Mouse (Mus musculus) heart, embryonic 16.5 days (tissue): ENCODE measurements at regions not wholly inside any gene's neighbourhood (a gene's known extent, or its start where the extent isn't known, plus 50 kb on each side); places are given as distances from the start of the nearest gene placed in this dataset.

ENCODE experiments used
- ATAC-seq: fragments of 200-750 bp; cut with Nextera tagmentation; replicated peaks from 2 replicates; pipeline ENCODE4 v1.8.0; 2017; ENCODE audit warnings: moderate number of reproducible peaks; ENCODE audit not compliant: insufficient read depth, low FRiP score; ENCODE audit errors: extremely low read depth
- H3K27ac ChIP-seq: fragments of 300-500 bp; sonication (generic); 2 replicates; pipeline ENCODE4 v1.5.1; 2014; ENCODE audit warnings: mild to moderate bottlenecking, low read length, control low read depth, moderate library complexity
- H3K27me3 ChIP-seq: fragments of 300-500 bp; sonication (generic); 2 replicates; pipeline ENCODE4 v1.6.1; 2014; ENCODE audit warnings: low read length, mixed read lengths; ENCODE audit not compliant: control insufficient read depth, insufficient read depth
- H3K36me3 ChIP-seq: fragments of 300-500 bp; sonication (generic); 2 replicates; pipeline ENCODE4 v1.6.1; 2014; ENCODE audit not compliant: control insufficient read depth, insufficient read depth
- H3K4me1 ChIP-seq: fragments of 300-500 bp; sonication (generic); 2 replicates; pipeline ENCODE4 v1.6.1; 2014; ENCODE audit warnings: low read length, mixed read lengths; ENCODE audit not compliant: control insufficient read depth, insufficient read depth
- H3K4me2 ChIP-seq: fragments of 300-500 bp; sonication (generic); 2 replicates; pipeline ENCODE4 v1.6.1; 2014; ENCODE audit warnings: low read depth, mild to moderate bottlenecking, control low read depth, low read length
- H3K4me3 ChIP-seq: fragments of 300-500 bp; sonication (generic); 2 replicates; pipeline ENCODE4 v1.5.1; 2014; ENCODE audit warnings: mild to moderate bottlenecking, control low read depth, low read length
- H3K9ac ChIP-seq: fragments of 300-500 bp; sonication (generic); 2 replicates; pipeline ENCODE4 v1.6.1; 2014; ENCODE audit warnings: low read length, control low read depth
- H3K9me3 ChIP-seq: fragments of 300-500 bp; sonication (generic); replicated peaks from 2 replicates; pipeline ENCODE4 v1.6.1; 2016; ENCODE audit warnings: low read length; ENCODE audit not compliant: control insufficient read depth
- WGBS: fragments of 180-500 bp; shearing (Covaris S2); extraction: QIAGEN DNeasy Blood & Tissue Kit; methylation state at CpG from one replicate; pipeline ENCODE4 v1.1.7; 2014; 5-methylcytosine and 5-hydroxymethylcytosine counted together

- no peak overlapping the region for H3K27ac ChIP-seq
- ATAC-seq: peak; percentile 55; the same call in 1 of the 2 replicates
- no peak overlapping the region for H3K4me2 ChIP-seq
- no peak overlapping the region for H3K9ac ChIP-seq
- H3K27me3 ChIP-seq: no peaks in the 10 kb centered on the region
- WGBS: 68% methylated on average over 4 of the region's 4 CpGs
- no peaks in the 10 kb centered on the region for H3K36me3 ChIP-seq
- H3K4me3 ChIP-seq: no peak overlapping the region
- no peaks in the 10 kb centered on the region for H3K9me3 ChIP-seq
- H3K4me1 ChIP-seq: peaks cover 5% of the 10 kb centered on the region; the same call in 1 of the 2 replicates
Measured at GRCm38 (mm10) chr19:32974778-32975240, 217.5 kb downstream of the Pten start.

DNA sequence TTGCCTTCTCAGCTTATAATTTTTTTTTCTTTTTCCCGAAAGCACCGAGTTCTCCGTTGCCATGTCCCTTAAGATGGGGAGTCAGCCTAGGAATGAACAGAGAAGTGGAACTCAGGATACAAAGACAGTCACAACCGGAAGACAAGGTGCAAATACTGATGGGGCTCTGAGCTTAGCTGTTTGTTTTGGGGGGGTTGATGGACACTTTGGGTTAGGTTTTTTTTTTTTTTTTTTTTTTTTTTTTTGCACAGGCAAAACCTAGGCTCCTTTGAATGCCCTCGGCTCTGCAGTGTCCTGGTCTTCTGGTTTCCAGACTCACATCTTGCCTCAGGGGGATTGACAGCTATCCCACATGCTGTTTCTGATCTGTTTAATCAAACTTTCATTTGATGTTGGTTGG is 218.0 kb downstream of the Pten start:
- H3K9ac ChIP-seq: no peak overlapping the region
- H3K27ac ChIP-seq: no peak overlapping the region
- H3K9me3 ChIP-seq: no peaks in the 10 kb centered on the region
- peaks cover 5% of the 10 kb centered on the region; the same call in 1 of the 2 replicates for H3K4me1 ChIP-seq
- H3K4me2 ChIP-seq: no peak overlapping the region
- H3K36me3 ChIP-seq: no peaks in the 10 kb centered on the region
- WGBS: 79% methylated on average over 5 of the region's 5 CpGs
- no peak overlapping the region for H3K4me3 ChIP-seq
- H3K27me3 ChIP-seq: no peaks in the 10 kb centered on the region
- no peak for ATAC-seq

- ATAC-seq: no peak
- no peak overlapping the region for H3K4me3 ChIP-seq
- WGBS: 88% methylated on average over 7 of the region's 7 CpGs
Measured at GRCm38 (mm10) chr19:32976507-32976906, 219.2 kb downstream of the Pten start.

DNA sequence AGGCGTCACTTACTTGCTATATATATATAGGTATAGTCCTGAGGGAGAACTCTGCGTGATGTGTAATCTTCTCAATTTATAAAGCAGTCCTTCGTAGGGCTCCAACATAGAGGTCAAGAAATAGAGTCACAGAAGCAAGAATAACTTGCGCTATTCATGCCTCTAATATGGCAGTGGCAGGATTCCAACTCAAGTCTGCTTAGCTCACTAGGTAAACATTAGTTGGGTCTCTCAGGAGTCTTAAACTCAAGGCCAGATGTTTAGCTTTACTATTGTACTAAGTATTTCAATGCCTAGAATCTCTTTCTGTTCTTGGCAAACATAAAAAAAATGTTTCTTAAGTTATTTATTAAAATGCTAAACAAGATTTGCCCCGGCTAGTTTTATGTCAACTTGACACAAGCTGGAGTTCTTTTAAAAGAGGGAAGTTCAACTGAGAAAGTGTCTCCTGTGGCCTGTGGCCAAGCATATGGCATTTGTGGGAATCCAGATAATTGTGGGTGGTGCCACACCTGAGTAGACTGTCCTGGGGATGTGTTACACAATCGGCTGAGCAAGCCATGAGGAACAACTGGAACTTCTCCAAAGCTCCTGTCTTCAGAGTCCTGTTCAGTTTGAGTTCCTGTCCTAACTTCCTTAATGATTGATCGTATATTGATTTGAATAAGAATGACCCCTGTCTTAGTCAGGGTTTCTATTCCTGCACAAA is 220.9 kb downstream of the Pten start:
- Histone ChIP-seq H3K4me3 (no peak overlapping the region), H3K27me3 (no peaks in the 10 kb centered on the region), H3K36me3 (no peaks in the 10 kb centered on the region), H3K4me2 (no peak overlapping the region), H3K9me3 (no peaks in the 10 kb centered on the region), H3K27ac (no peak overlapping the region), H3K9ac (no peak overlapping the region), H3K4me1 (peaks cover 5% of the 10 kb centered on the region; the same call in 1 of the 2 replicates)
- ATAC-seq: no peak
- WGBS: 74% methylated on average over 7 of the region's 7 CpGs

More at GRCm38 (mm10) chr19:32976507-32976906, 219.2 kb downstream of the Pten start:
- Histone ChIP-seq H3K9me3 (no peaks in the 10 kb centered on the region), H3K4me1 (peaks cover 5% of the 10 kb centered on the region; the same call in 1 of the 2 replicates), H3K27me3 (no peaks in the 10 kb centered on the region), H3K4me2 (no peak overlapping the region), H3K36me3 (no peaks in the 10 kb centered on the region), H3K9ac (no peak overlapping the region), H3K27ac (no peak overlapping the region)

DNA sequence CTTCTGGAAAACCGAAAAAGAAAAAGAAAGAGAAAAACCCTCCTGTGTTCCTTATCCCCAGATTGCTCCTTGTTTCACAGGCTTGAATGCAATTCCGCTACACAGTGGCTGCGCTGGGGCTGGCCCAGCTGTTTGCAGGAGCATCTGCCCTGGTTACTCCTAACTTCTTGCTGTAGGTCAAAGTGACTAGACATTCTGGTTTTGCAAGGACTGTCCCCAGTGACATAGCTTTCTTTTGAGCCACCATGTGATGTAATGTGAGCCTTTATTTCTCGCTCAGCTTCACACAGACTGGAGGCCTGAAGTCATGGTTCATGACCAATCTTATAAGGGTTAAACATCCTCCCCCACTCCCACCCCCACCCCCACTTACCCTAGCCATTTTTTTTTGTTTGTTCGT is 222.8 kb downstream of the Pten start:
- no peak overlapping the region for H3K4me3 ChIP-seq
- H3K27ac ChIP-seq: no peak overlapping the region
- no peak for ATAC-seq
- H3K4me1 ChIP-seq: peaks cover 2% of the 10 kb centered on the region; the same call in 1 of the 2 replicates
- H3K9me3 ChIP-seq: no peaks in the 10 kb centered on the region
- no peaks in the 10 kb centered on the region for H3K27me3 ChIP-seq
- WGBS: 77% methylated on average over 5 of the region's 5 CpGs
- H3K36me3 ChIP-seq: no peaks in the 10 kb centered on the region
- no peak overlapping the region for H3K4me2 ChIP-seq
- H3K9ac ChIP-seq: no peak overlapping the region

- no peak overlapping the region for H3K4me2 ChIP-seq
Measured at GRCm38 (mm10) chr19:32988713-32989112, 231.4 kb downstream of the Pten start.

DNA sequence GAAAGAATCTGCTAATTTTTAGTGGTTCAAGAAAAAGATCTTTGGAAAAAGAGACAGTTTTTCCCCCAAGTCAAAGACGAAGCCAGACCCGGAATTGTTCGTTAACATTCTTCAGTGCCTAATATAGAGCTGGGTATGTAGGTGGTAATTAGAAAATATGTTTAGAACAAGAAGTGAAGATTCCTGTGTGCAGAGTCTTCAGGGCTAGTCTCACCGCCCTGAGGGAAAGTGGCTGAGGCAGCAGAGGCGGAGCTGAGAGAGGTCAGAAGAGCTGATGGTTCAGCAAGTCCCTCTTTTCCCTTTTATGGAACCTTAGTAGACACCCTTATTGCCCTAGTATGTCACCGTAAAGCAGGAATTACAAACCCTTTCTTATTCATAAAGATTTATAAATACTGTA is 232.0 kb downstream of the Pten start:
- Histone ChIP-seq H3K9me3 (no peaks in the 10 kb centered on the region), H3K4me3 (no peak overlapping the region), H3K27me3 (no peaks in the 10 kb centered on the region), H3K9ac (no peak overlapping the region), H3K36me3 (no peaks in the 10 kb centered on the region), H3K27ac (no peak overlapping the region), H3K4me1 (no peaks in the 10 kb centered on the region), H3K4me2 (no peak overlapping the region)
- no peak for ATAC-seq
- WGBS: 76% methylated on average over 6 of the region's 6 CpGs

More at GRCm38 (mm10) chr19:32988713-32989112, 231.4 kb downstream of the Pten start:
- Histone ChIP-seq H3K27me3 (no peaks in the 10 kb centered on the region), H3K9ac (no peak overlapping the region), H3K4me3 (no peak overlapping the region), H3K27ac (no peak overlapping the region), H3K36me3 (no peaks in the 10 kb centered on the region), H3K4me1 (no peaks in the 10 kb centered on the region), H3K9me3 (no peaks in the 10 kb centered on the region)
- ATAC-seq: no peak
- WGBS: 72% methylated on average over 5 of the region's 5 CpGs

DNA sequence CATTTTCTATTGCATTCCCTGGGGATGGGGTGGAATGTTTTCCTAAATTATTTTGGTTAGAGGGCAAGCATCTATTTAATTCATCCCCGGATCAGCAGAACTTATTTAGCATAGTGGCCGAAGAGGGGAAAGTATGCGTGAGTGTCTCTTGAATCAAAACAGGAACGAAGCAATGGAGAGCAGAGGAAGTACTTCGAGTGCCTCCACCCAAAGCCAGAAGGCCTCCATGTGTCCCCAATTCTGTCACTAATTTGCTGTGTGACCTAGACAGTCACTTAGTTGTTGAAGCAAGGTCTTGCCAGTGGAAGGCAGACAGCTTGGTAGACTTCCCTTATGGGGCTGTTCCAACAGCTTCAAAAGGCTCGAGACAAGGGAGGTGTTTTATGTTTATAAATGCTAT is 233.3 kb downstream of the Pten start:
- 74% methylated on average over 6 of the region's 6 CpGs for WGBS
- H3K9me3 ChIP-seq: no peaks in the 10 kb centered on the region
- no peak for ATAC-seq
- no peak overlapping the region for H3K9ac ChIP-seq
- no peak overlapping the region for H3K27ac ChIP-seq
- H3K36me3 ChIP-seq: no peaks in the 10 kb centered on the region
- no peaks in the 10 kb centered on the region for H3K27me3 ChIP-seq
- no peaks in the 10 kb centered on the region for H3K4me1 ChIP-seq
- no peak overlapping the region for H3K4me2 ChIP-seq
- H3K4me3 ChIP-seq: no peak overlapping the region

- no peak for ATAC-seq
- WGBS: 56% methylated on average over 2 of the region's 3 CpGs
- Histone ChIP-seq H3K36me3 (no peaks in the 10 kb centered on the region), H3K9ac (no peak overlapping the region), H3K4me1 (no peaks in the 10 kb centered on the region), H3K27me3 (no peaks in the 10 kb centered on the region), H3K9me3 (no peaks in the 10 kb centered on the region), H3K4me2 (no peak overlapping the region), H3K4me3 (no peak overlapping the region), H3K27ac (no peak overlapping the region)
Measured at GRCm38 (mm10) chr19:32998576-32999170, 241.4 kb downstream of the Pten start.
